Mouse (Mus musculus) CH12.LX (cell line): ENCODE results near the gene Gdpd5. TPM values are rescaled to one million over a fixed set of nuclear protein-coding genes. Genes with fewer than 3 reads are reported as not detected.

Source experiments
- DNase-seq: peaks from one replicate; pipeline ENCODE4 v3.0.0-alpha.2; 2013; ENCODE audit errors: extremely low read depth
- H3K27ac ChIP-seq: 2 replicates; pipeline ENCODE4 v1.5.1; 2012; ENCODE audit warnings: low read depth, mild to moderate bottlenecking, control low read depth, moderate library complexity; ENCODE audit not compliant: insufficient read depth
- H3K27me3 ChIP-seq: replicated peaks from 2 replicates; pipeline ENCODE3; 2012; ENCODE audit warnings: inconsistent platforms
- H3K36me3 ChIP-seq, 2 experiments: replicated peaks in 1 of 2; 2 replicates each; pipeline versions ENCODE3 to v1.6.1; 2012; ENCODE audit warnings: inconsistent platforms in 1 of 2, low read length in 1 of 2, mild to moderate bottlenecking in 1 of 2, mixed read lengths in 1 of 2, moderate library complexity in 1 of 2; ENCODE audit not compliant: control insufficient read depth in 1 of 2, insufficient read depth in 1 of 2
- H3K4me1 ChIP-seq, 2 experiments: 2 replicates each; pipeline ENCODE4 v1.6.1; 2012; ENCODE audit warnings: inconsistent platforms in 1 of 2, moderate library complexity in 1 of 2; ENCODE audit not compliant: insufficient read depth in 2 of 2, control insufficient read depth in 1 of 2
- H3K4me2 ChIP-seq: 2 replicates; pipeline ENCODE4 v1.6.1; 2012; ENCODE audit warnings: low read depth, mild to moderate bottlenecking, control low read depth; ENCODE audit not compliant: poor library complexity, insufficient read depth, severe bottlenecking
- H3K4me3 ChIP-seq, 3 experiments: fragments of 150-350 bp in 1 of 3; sonication (generic) in 1 of 3; replicated peaks in 1 of 3; 2 replicates each; pipeline versions ENCODE3 to v1.5.1; 2011 to 2012; ENCODE audit warnings: low read depth in 2 of 3, low read length in 2 of 3, mild to moderate bottlenecking in 2 of 3, moderate library complexity in 2 of 3, control low read depth in 1 of 3, improper control_type of control experiment in 1 of 3, inconsistent platforms in 1 of 3, mixed read lengths in 1 of 3; ENCODE audit not compliant: poor library complexity in 1 of 3
- H3K79me2 ChIP-seq: replicated peaks from 2 replicates; pipeline ENCODE4 v1.6.1; 2012; ENCODE audit warnings: mild to moderate bottlenecking, moderate library complexity; ENCODE audit not compliant: control insufficient read depth, poor library complexity, insufficient read depth, severe bottlenecking; ENCODE audit errors: extremely low read depth
- H3K9ac ChIP-seq: 2 replicates; pipeline ENCODE4 v1.6.1; 2012; ENCODE audit warnings: low read depth, mild to moderate bottlenecking, control low read depth, moderate library complexity; ENCODE audit not compliant: insufficient read depth
- H3K9me3 ChIP-seq: replicated peaks from 2 replicates; pipeline ENCODE3; 2012; ENCODE audit warnings: low read length, inconsistent platforms, mixed read lengths
- CHD1 ChIP-seq: IDR thresholded peaks from 2 replicates; pipeline ENCODE4 v1.6.1; 2012; ENCODE audit warnings: low read depth, low read length, improper control_type of control experiment, inconsistent platforms
- ELF1 ChIP-seq: IDR thresholded peaks from 2 replicates; pipeline ENCODE4 v1.6.1; 2014; ENCODE audit warnings: low read depth, mild to moderate bottlenecking, inconsistent platforms, low read length, improper control_type of control experiment
- JUN ChIP-seq: IDR thresholded peaks from 2 replicates; pipeline ENCODE4 v1.6.1; 2011; ENCODE audit warnings: low read depth, mild to moderate bottlenecking, low read length, improper control_type of control experiment, moderate library complexity; ENCODE audit not compliant: insufficient read depth
- JUND ChIP-seq: conservative IDR thresholded peaks from 2 replicates; pipeline ENCODE4 v1.6.1; 2011; ENCODE audit warnings: low read depth, low read length, improper control_type of control experiment
- MAFK ChIP-seq: IDR thresholded peaks from 2 replicates; pipeline ENCODE4 v1.6.1; 2011; ENCODE audit warnings: low read length, improper control_type of control experiment; ENCODE audit not compliant: insufficient replicate concordance
- MEF2A ChIP-seq: IDR thresholded peaks from 2 replicates; pipeline ENCODE4 v1.6.1; 2014; ENCODE audit warnings: low read depth, mild to moderate bottlenecking, inconsistent platforms, low read length, improper control_type of control experiment, borderline replicate concordance
- MYC ChIP-seq: IDR thresholded peaks from 2 replicates; pipeline ENCODE4 v1.6.1; 2011; ENCODE audit warnings: low read depth, mild to moderate bottlenecking, improper control_type of control experiment, low read length
- NELFE ChIP-seq: IDR thresholded peaks from 2 replicates; pipeline ENCODE4 v1.6.1; 2011; ENCODE audit warnings: low read depth, low read length, improper control_type of control experiment
- NRF1 ChIP-seq: IDR thresholded peaks from 2 replicates; pipeline ENCODE4 v1.6.1; 2014; ENCODE audit warnings: low read depth, mild to moderate bottlenecking, inconsistent platforms, low read length, improper control_type of control experiment, moderate library complexity
- POLR2A ChIP-seq: IDR thresholded peaks from 2 replicates; pipeline ENCODE4 v1.6.1; 2011; ENCODE audit warnings: low read depth, mild to moderate bottlenecking, improper control_type of control experiment, low read length
- RAD21 ChIP-seq: IDR thresholded peaks from 2 replicates; pipeline ENCODE4 v1.6.1; 2011; ENCODE audit warnings: low read depth, mild to moderate bottlenecking, low read length, improper control_type of control experiment, moderate library complexity
- SIN3A ChIP-seq: IDR thresholded peaks from 2 replicates; pipeline ENCODE4 v1.6.1; 2012; ENCODE audit warnings: low read length, improper control_type of control experiment, inconsistent platforms
- TBP ChIP-seq: conservative IDR thresholded peaks from 2 replicates; pipeline ENCODE4 v1.6.1; 2011; ENCODE audit warnings: low read depth, low read length, improper control_type of control experiment
- UBTF ChIP-seq: IDR thresholded peaks from 2 replicates; pipeline ENCODE4 v1.6.1; 2012; ENCODE audit warnings: low read depth, mild to moderate bottlenecking, inconsistent platforms, low read length, improper control_type of control experiment, moderate library complexity
- USF1 ChIP-seq: IDR thresholded peaks from 2 replicates; pipeline ENCODE4 v1.6.1; 2014; ENCODE audit warnings: low read depth, mild to moderate bottlenecking, inconsistent platforms, low read length, improper control_type of control experiment
- ZKSCAN1 ChIP-seq: IDR thresholded peaks from 2 replicates; pipeline ENCODE4 v1.6.1; 2012; ENCODE audit warnings: low read depth, inconsistent platforms, low read length, improper control_type of control experiment, borderline replicate concordance
- ZMIZ1 ChIP-seq: IDR thresholded peaks from 2 replicates; pipeline ENCODE4 v1.6.1; 2012; ENCODE audit warnings: low read depth, mild to moderate bottlenecking, inconsistent platforms, low read length, improper control_type of control experiment
- ZNF384 ChIP-seq: IDR thresholded peaks from 2 replicates; pipeline ENCODE4 v1.6.1; 2012; ENCODE audit warnings: low read depth, low read length, improper control_type of control experiment, inconsistent platforms
- dilution Hi-C: fragments of 300-500 bp; cut with MboI; formaldehyde crosslinking; loops from 2 replicates; pipeline ENCODE4 v1.14.3; 2020; ENCODE audit warnings: low sequenced_read_pairs; ENCODE audit not compliant: extremely low pct_unique_long_range_greater_than_20kb, extremely low pct_ligation_motif_present
- in situ Hi-C: fragments of 300-500 bp; cut with MboI; formaldehyde crosslinking; loops from 3 replicates; pipeline ENCODE4 v1.14.3; 2019; ENCODE audit warnings: low sequenced_read_pairs, low pct_ligation_motif_present, low pct_unique_long_range_greater_than_20kb, mixed read lengths
- polyA plus RNA-seq: library from polyadenylated mRNA; unstranded; fragments of >175 nt; gene quantifications from 2 replicates; pipeline ENCODE4 v1.2.1, GENCODE M21; 2012; ENCODE audit warnings: low read depth; ENCODE audit not compliant: insufficient read length
- total RNA-seq, 2 experiments: library from RNA; depleted of rRNA; stranded (reverse); fragments of 300-350 nt in 1 of 2; fragments of >200 nt in 1 of 2; gene quantifications; 2 replicates each; pipeline ENCODE4 v1.2.3; 2012 to 2014

The Gdpd5 gene
- total and polyA plus RNA-seq, 3 experiments = 2.4 to 9.1 (median 9.0) TPM

DNA sequence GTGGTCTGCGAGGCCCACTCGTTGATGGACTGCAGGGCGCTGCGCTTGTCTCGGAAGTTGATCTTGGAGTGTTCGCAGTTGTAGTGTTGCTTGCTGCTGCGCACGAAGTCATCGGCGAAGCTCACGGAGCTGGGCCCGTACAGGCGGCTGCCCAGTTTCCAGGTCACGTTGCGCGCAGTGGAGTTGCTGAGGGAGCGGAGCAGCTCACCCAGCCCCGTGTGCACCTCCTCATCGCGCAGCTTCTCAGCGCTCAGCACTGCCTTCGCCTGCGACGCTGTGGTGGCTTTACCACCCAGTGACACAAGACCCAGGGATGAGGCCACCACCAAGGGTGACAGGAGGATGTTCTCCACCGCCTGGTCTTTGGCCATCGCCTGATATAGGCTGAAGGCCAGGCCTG, 32.3 kb upstream of the Gdpd5 start:
- Histone ChIP-seq H3K9ac (no peak overlapping the region), H3K36me3 (no peaks in the 10 kb centered on the region), H3K4me1 (peaks cover 14 to 16% of the 10 kb centered on the region in 2 experiments), H3K79me2 (no peaks in the 10 kb centered on the region), H3K4me3 (no peak overlapping the region), H3K4me2 (no peak overlapping the region), H3K27me3 (no peaks in the 10 kb centered on the region), H3K9me3 (no peaks in the 10 kb centered on the region), H3K27ac (no peak overlapping the region)
- no peak for TF ChIP-seq MYC
- TF ChIP-seq UBTF = no peak
- TF ChIP-seq TBP = no peak
- TF ChIP-seq ELF1 = no peak
- TF ChIP-seq NRF1 = no peak
- no peak for TF ChIP-seq JUN
- no peak for TF ChIP-seq CHD1
- no peak for TF ChIP-seq SIN3A
- no peak for DNase-seq
- dilution Hi-C loops (no loop called here), in situ Hi-C loops (no loop called here)

DNA sequence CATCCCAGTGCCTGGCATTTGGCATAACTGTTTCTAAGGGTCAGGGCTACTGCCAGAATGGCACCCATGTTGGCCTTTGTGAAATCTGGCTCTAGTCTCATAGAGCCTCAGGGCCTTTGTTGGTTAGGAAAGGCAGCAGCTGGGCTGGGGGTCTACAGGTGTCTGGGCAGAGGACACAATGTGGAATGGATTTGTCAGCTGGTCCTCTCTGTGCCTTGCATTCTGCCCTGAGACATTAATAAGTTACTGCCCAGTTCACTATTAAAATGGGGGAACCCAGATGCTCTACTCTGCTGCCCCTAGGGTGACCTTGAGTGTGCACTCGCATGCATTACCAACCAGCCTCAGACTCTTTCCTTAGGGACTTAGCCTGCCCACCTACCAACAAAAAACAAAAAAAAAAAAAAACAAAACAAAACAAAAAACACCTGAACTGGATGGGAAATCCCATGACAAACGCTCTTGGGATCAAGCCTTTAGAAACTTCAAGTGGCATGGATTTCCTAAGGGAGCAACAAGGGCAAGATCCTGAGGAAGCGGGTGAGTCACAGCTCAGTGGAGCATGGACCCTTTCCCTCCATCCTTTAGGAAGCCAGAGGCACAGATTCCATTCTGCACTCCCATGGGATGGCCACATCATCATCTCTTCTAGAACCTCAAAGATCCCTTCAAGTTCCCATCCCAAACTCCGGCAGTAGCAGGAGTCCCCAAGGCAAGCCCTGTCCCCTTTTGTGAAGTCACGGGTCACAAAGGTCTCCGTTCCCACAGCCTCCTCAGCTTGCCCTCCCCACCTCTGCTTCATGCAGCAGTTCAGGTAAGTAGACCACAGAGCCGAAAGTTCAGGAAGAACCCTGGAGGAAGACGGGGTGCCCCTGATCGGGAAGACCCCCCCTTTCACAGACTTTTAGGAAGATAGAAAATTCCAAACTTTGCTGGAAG, 31.2 kb upstream of the Gdpd5 start:
- no peak overlapping the region for H3K9ac ChIP-seq
- no peak for DNase-seq
- H3K36me3 ChIP-seq = no peaks in the 10 kb centered on the region
- in situ Hi-C loops = no loop called here
- no peak overlapping the region for H3K27ac ChIP-seq
- TF ChIP-seq ZNF384 (no peak), NELFE (no peak), SIN3A (no peak), POLR2A (no peak), JUND (no peak), ZMIZ1 (no peak), MAFK (no peak), USF1 (no peak), TBP (no peak), MEF2A (no peak), NRF1 (no peak), RAD21 (no peak), ZKSCAN1 (no peak)
- TF ChIP-seq, all 38 proteins: peak for 0
- no peaks in the 10 kb centered on the region for H3K9me3 ChIP-seq
- H3K79me2 ChIP-seq = no peaks in the 10 kb centered on the region
- no peak overlapping the region for H3K4me2 ChIP-seq
- H3K4me3 ChIP-seq = no peak overlapping the region
- no peaks in the 10 kb centered on the region for H3K27me3 ChIP-seq
- H3K4me1 ChIP-seq = peaks cover 9 to 13% of the 10 kb centered on the region in 2 experiments
- dilution Hi-C loops = no loop called here
